Mouse (Mus musculus) frontal cortex, adult (tissue): Measurements from ENCODE around the gene Olfr638.
"Not testable (repeated sequence)": the region's sequence is repeated elsewhere in the genome, so short reads cannot be mapped to it uniquely, and the experiment has no call there.

Experiments used
- ATAC-seq: cut with Nextera tagmentation; 2 replicates; pipeline ENCODE4 v1.9.2; 2017; ENCODE audit warnings: mild to moderate bottlenecking, moderate library complexity, mixed read lengths; ENCODE audit not compliant: low TSS enrichment

Olfr638 gene

GRCm38 (mm10) chr7:103998446-103998845 lies at the start of gene Olfr638:
Olfr638 (plus strand) TSS chr7:103998746.
- no peak for ATAC-seq

- ATAC-seq = not testable (repeated sequence)
Measured at GRCm38 (mm10) chr7:103966873-103967272, 31.7 kb upstream of the Olfr638 start.

GRCm38 (mm10) chr7:103970852-103971251 lies 27.7 kb upstream of the Olfr638 start, which contains the start of gene Olfr635:
Olfr635 (plus strand) TSS chr7:103971152.
- ATAC-seq = no peak

GRCm38 (mm10) chr7:103971782-103972181 lies 26.8 kb upstream of the Olfr638 start:
- ATAC-seq = no peak

- ATAC-seq = no peak
Measured at GRCm38 (mm10) chr7:103999124-103999523, 578 bp downstream of the Olfr638 start.

GRCm38 (mm10) chr7:104017203-104017602 lies 18.7 kb downstream of the Olfr638 start, which contains the start of gene Olfr639:
Olfr639 (minus strand) TSS chr7:104017303.
- ATAC-seq = no peak

GRCm38 (mm10) chr7:104018953-104019352 lies 20.4 kb downstream of the Olfr638 start:
- no peak for ATAC-seq

- no peak for ATAC-seq
Measured at GRCm38 (mm10) chr7:104021651-104022050, 23.1 kb downstream of the Olfr638 start.

GRCm38 (mm10) chr7:104025473-104025872 lies 26.9 kb downstream of the Olfr638 start, which contains the start of gene Olfr640:
Olfr640 (minus strand) TSS chr7:104025573.
- ATAC-seq = no peak

- ATAC-seq = no peak
Measured at GRCm38 (mm10) chr7:104026978-104027377, 28.4 kb downstream of the Olfr638 start.

- ATAC-seq = no peak
Measured at GRCm38 (mm10) chr7:104035145-104035544, 36.6 kb downstream of the Olfr638 start, which contains the start of gene Olfr641. Olfr641 (plus strand) TSS chr7:104035445.

GRCm38 (mm10) chr7:104050745-104051144 lies 52.2 kb downstream of the Olfr638 start:
- ATAC-seq = no peak

- no peak for ATAC-seq
Measured at GRCm38 (mm10) chr7:104052566-104052965, 54.0 kb downstream of the Olfr638 start, which contains the start of gene Olfr642. Olfr642 (minus strand) TSS chr7:104052666.
